Mouse (Mus musculus): ENCODE measurements around the gene Gm9745. TPM values are rescaled to one million over a fixed set of nuclear protein-coding genes. Genes with fewer than 3 reads are reported as not detected.
A peak's percentile ranks its signal among the peaks of the same experiment; 100 is the strongest.
"Not testable (repeated sequence)": the region's sequence is repeated elsewhere in the genome, so short reads cannot be mapped to it uniquely, and the experiment has no call there.

Gene Gm9745
- total and polyA plus RNA-seq, 3 experiments = not detected

- Histone ChIP-seq H3K9ac (ENCODE audit: low read depth, low read length) (no peak overlapping the region), H3K4me3 (no peak overlapping the region), H3K4me1 (ENCODE audit: control insufficient read depth, insufficient read depth, low read length) (no peaks in the 10 kb centered on the region), H3K27me3 (ENCODE audit: control insufficient read depth, insufficient read depth, low read length) (no peaks in the 10 kb centered on the region), H3K79me2 (replicated peaks; ENCODE audit: control insufficient read depth, insufficient read depth, low read length) (no peaks in the 10 kb centered on the region), H3K27ac (no peak overlapping the region), H3K36me3 (ENCODE audit: control insufficient read depth, insufficient read depth, low read length) (no peaks in the 10 kb centered on the region; the same call in 1 of the 2 replicates)
- 85% methylated on average over 3 of the region's 3 CpGs for WGBS
- intact Hi-C loops (cut with DNase I) = no loop called here
- no peak for DNase-seq
- TF ChIP-seq CTCF (IDR thresholded peaks at IDR 0.05) (no peak), POLR2A (IDR thresholded peaks at IDR 0.05; ENCODE audit: insufficient read depth, low read depth, low read length) (no peak)
Observed at GRCm38 (mm10) chr13:8972972-8973371, 24.9 kb upstream of the Gm9745 start.

GRCm38 (mm10) chr13:8972369-8972768, 24.3 kb upstream of the Gm9745 start:
- H3K79me2 ChIP-seq (replicated peaks; ENCODE audit: control insufficient read depth, insufficient read depth, low read length) = no peaks in the 10 kb centered on the region
- H3K9ac ChIP-seq (ENCODE audit: low read depth, low read length) = no peak overlapping the region
- no peaks in the 10 kb centered on the region; the same call in 1 of the 2 replicates for H3K36me3 ChIP-seq (ENCODE audit: control insufficient read depth, insufficient read depth, low read length)
- H3K27ac ChIP-seq = no peak overlapping the region
- DNase-seq = no peak
- intact Hi-C loops (cut with DNase I) = no loop called here
- peak; percentile 31 for TF ChIP-seq CTCF (IDR thresholded peaks at IDR 0.05)
- no peak for TF ChIP-seq EP300 (IDR thresholded peaks at IDR 0.05; ENCODE audit: insufficient read depth, low read depth, low read length)
- H3K4me1 ChIP-seq (ENCODE audit: control insufficient read depth, insufficient read depth, low read length) = no peaks in the 10 kb centered on the region
- H3K4me3 ChIP-seq = no peak overlapping the region
- H3K27me3 ChIP-seq (ENCODE audit: control insufficient read depth, insufficient read depth, low read length) = no peaks in the 10 kb centered on the region

GRCm38 (mm10) chr13:8967742-8968141, 19.7 kb upstream of the Gm9745 start:
- no peak overlapping the region for H3K27ac ChIP-seq
- H3K9ac ChIP-seq (ENCODE audit: low read depth, low read length) = no peak overlapping the region
- no peaks in the 10 kb centered on the region for H3K36me3 ChIP-seq (ENCODE audit: control insufficient read depth, insufficient read depth, low read length)
- H3K27me3 ChIP-seq (ENCODE audit: control insufficient read depth, insufficient read depth, low read length) = no peaks in the 10 kb centered on the region
- 94% methylated on average over 8 of the region's 8 CpGs for WGBS
- H3K4me3 ChIP-seq = no peak overlapping the region
- TF ChIP-seq POLR2A (IDR thresholded peaks at IDR 0.05; ENCODE audit: insufficient read depth, low read depth, low read length) (no peak), CTCF (IDR thresholded peaks at IDR 0.05) (no peak), EP300 (IDR thresholded peaks at IDR 0.05; ENCODE audit: insufficient read depth, low read depth, low read length) (no peak)
- intact Hi-C loops (cut with DNase I) = no loop called here
- no peaks in the 10 kb centered on the region for H3K79me2 ChIP-seq (replicated peaks; ENCODE audit: control insufficient read depth, insufficient read depth, low read length)
- no peak for DNase-seq
- no peaks in the 10 kb centered on the region for H3K4me1 ChIP-seq (ENCODE audit: control insufficient read depth, insufficient read depth, low read length)

GRCm38 (mm10) chr13:8965224-8965623, 17.2 kb upstream of the Gm9745 start:
- TF ChIP-seq POLR2A (IDR thresholded peaks at IDR 0.05; ENCODE audit: insufficient read depth, low read depth, low read length) (no peak), CTCF (IDR thresholded peaks at IDR 0.05) (no peak), EP300 (IDR thresholded peaks at IDR 0.05; ENCODE audit: insufficient read depth, low read depth, low read length) (no peak)
- no peak overlapping the region for H3K4me3 ChIP-seq
- H3K4me1 ChIP-seq (ENCODE audit: control insufficient read depth, insufficient read depth, low read length) = no peaks in the 10 kb centered on the region
- H3K36me3 ChIP-seq (ENCODE audit: control insufficient read depth, insufficient read depth, low read length) = no peaks in the 10 kb centered on the region
- no peak overlapping the region for H3K9ac ChIP-seq (ENCODE audit: low read depth, low read length)
- no peaks in the 10 kb centered on the region for H3K79me2 ChIP-seq (replicated peaks; ENCODE audit: control insufficient read depth, insufficient read depth, low read length)
- intact Hi-C loops (cut with DNase I) = no loop called here
- H3K27me3 ChIP-seq (ENCODE audit: control insufficient read depth, insufficient read depth, low read length) = no peaks in the 10 kb centered on the region
- WGBS = 91% methylated on average over 5 of the region's 5 CpGs
- no peak for DNase-seq
- H3K27ac ChIP-seq = no peak overlapping the region

- H3K27me3 ChIP-seq (ENCODE audit: control insufficient read depth, insufficient read depth, low read length); H3K79me2 ChIP-seq (replicated peaks; ENCODE audit: control insufficient read depth, insufficient read depth, low read length); H3K9ac ChIP-seq (ENCODE audit: low read depth, low read length); H3K36me3 ChIP-seq (ENCODE audit: control insufficient read depth, insufficient read depth, low read length); H3K4me1 ChIP-seq (ENCODE audit: control insufficient read depth, insufficient read depth, low read length); H3K27ac ChIP-seq; intact Hi-C loops (cut with DNase I); H3K4me3 ChIP-seq; DNase-seq: not testable (repeated sequence)
- WGBS = 27% methylated on average over 5 of the region's 5 CpGs
Observed at GRCm38 (mm10) chr13:8962266-8962665, 14.2 kb upstream of the Gm9745 start.

GRCm38 (mm10) chr13:8961128-8961888, 13.3 kb upstream of the Gm9745 start:
- H3K27ac ChIP-seq; H3K27me3 ChIP-seq (ENCODE audit: control insufficient read depth, insufficient read depth, low read length); H3K36me3 ChIP-seq (ENCODE audit: control insufficient read depth, insufficient read depth, low read length); H3K79me2 ChIP-seq (replicated peaks; ENCODE audit: control insufficient read depth, insufficient read depth, low read length); H3K4me3 ChIP-seq; intact Hi-C loops (cut with DNase I); H3K9ac ChIP-seq (ENCODE audit: low read depth, low read length); H3K4me1 ChIP-seq (ENCODE audit: control insufficient read depth, insufficient read depth, low read length); DNase-seq: not testable (repeated sequence)
- WGBS = 63% methylated on average over 3 of the region's 3 CpGs

GRCm38 (mm10) chr13:8959554-8959953, 11.5 kb upstream of the Gm9745 start:
- H3K79me2 ChIP-seq (replicated peaks; ENCODE audit: control insufficient read depth, insufficient read depth, low read length); DNase-seq; H3K9ac ChIP-seq (ENCODE audit: low read depth, low read length); H3K27me3 ChIP-seq (ENCODE audit: control insufficient read depth, insufficient read depth, low read length); H3K4me1 ChIP-seq (ENCODE audit: control insufficient read depth, insufficient read depth, low read length); intact Hi-C loops (cut with DNase I); H3K4me3 ChIP-seq; H3K27ac ChIP-seq; H3K36me3 ChIP-seq (ENCODE audit: control insufficient read depth, insufficient read depth, low read length): not testable (repeated sequence)
- WGBS = 56% methylated on average over 5 of the region's 6 CpGs

GRCm38 (mm10) chr13:8959058-8959457, 11.0 kb upstream of the Gm9745 start:
- H3K36me3 ChIP-seq (ENCODE audit: control insufficient read depth, insufficient read depth, low read length); H3K27ac ChIP-seq; H3K79me2 ChIP-seq (replicated peaks; ENCODE audit: control insufficient read depth, insufficient read depth, low read length); H3K27me3 ChIP-seq (ENCODE audit: control insufficient read depth, insufficient read depth, low read length); H3K4me1 ChIP-seq (ENCODE audit: control insufficient read depth, insufficient read depth, low read length); DNase-seq; H3K4me3 ChIP-seq; intact Hi-C loops (cut with DNase I); H3K9ac ChIP-seq (ENCODE audit: low read depth, low read length): not testable (repeated sequence)
- WGBS = 22% methylated on average over 1 of the region's 5 CpGs

GRCm38 (mm10) chr13:8956873-8957272, 8.8 kb upstream of the Gm9745 start:
- intact Hi-C loops (cut with DNase I); DNase-seq; H3K27me3 ChIP-seq (ENCODE audit: control insufficient read depth, insufficient read depth, low read length); H3K36me3 ChIP-seq (ENCODE audit: control insufficient read depth, insufficient read depth, low read length); H3K79me2 ChIP-seq (replicated peaks; ENCODE audit: control insufficient read depth, insufficient read depth, low read length); H3K4me3 ChIP-seq; H3K9ac ChIP-seq (ENCODE audit: low read depth, low read length); H3K27ac ChIP-seq; H3K4me1 ChIP-seq (ENCODE audit: control insufficient read depth, insufficient read depth, low read length): not testable (repeated sequence)
- no CpG with 5 or more reads among the region's 5 CpGs for WGBS

Data from heart, adult 2 months (tissue).